8 mouse cellular contexts compared by ENCODE assay signal in genomic region chr2:164832748-164833301, GRCm38 (mm10). TPM values are rescaled to one million over a fixed set of nuclear protein-coding genes. Genes with fewer than 3 reads are reported as not detected.
A peak's percentile ranks its signal among the peaks of the same experiment; 100 is the strongest.
DNase-seq lines count a peak whose midpoint lies in the region; ATAC-seq and TF ChIP-seq lines count a peak whose summit lies in the region.

Gene Ctsa (plus strand): TSS chr2:164832873.

- no peak for TF ChIP-seq CTCF in Patski (IDR thresholded peaks at IDR 0.05)

- no peak for DNase-seq in Patski (ENCODE audit: low read depth, low spot score)
- peak; percentile 77 to 80 for DNase-seq in cerebellum, postnatal 14 days
- peak; percentile 70 to 73 for DNase-seq in frontal cortex, postnatal 25 days (ENCODE audit: low spot score in 2 of 2)
- DNase-seq in layer of hippocampus, postnatal 14 days (ENCODE audit: low spot score in 2 of 2), result peak; percentile 79 to 82
- DNase-seq in lung, postnatal 14 days, result peak; percentile 80
- DNase-seq in ovary, postnatal 36 days (ENCODE audit: low spot score), result peak; percentile 81
- peak; percentile 86 for DNase-seq in thymus, postnatal 14 days

- whole genome bisulfite sequencing in hindbrain, embryonic 13.5 days, result 2% methylated on average over 35 of the region's 35 CpGs

- CTCF ChIA-PET in Patski (lab: Charles Lee), result interaction anchor here (1.3 to 2.5 kb wide), 5 partner anchors 11 to 35 kb away, joined by 3 to 7 read pairs (median 4); partner anchors contain the start of genes Acot8, Pltp and Zswim1

- peak within 1 kb of the TSS; percentile 73 for H3K27ac ChIP-seq in hindbrain, embryonic 13.5 days

- peaks cover 27% of the 10 kb centered on the region for H3K4me1 ChIP-seq in hindbrain, embryonic 13.5 days (replicated peaks)

- H3K27me3 ChIP-seq in Patski, result no peaks in the 10 kb centered on the region
- no peaks in the 10 kb centered on the region for H3K27me3 ChIP-seq in hindbrain, embryonic 13.5 days

- peak within 1 kb of the TSS; percentile 98 for H3K4me2 ChIP-seq in hindbrain, embryonic 13.5 days

- peak within 1 kb of the TSS; percentile 69 for H3K4me3 ChIP-seq in hindbrain, embryonic 13.5 days

- in situ Hi-C loops in Patski (cut with MboI; ENCODE audit: low pct_unique_long_range_greater_than_20kb), result no loop called here

- peak; percentile 24 for ATAC-seq in Patski
- peak; percentile 62 for ATAC-seq in hindbrain, embryonic 13.5 days (ENCODE audit: low FRiP score)

- peaks cover 28% of the 10 kb centered on the region for H3K36me3 ChIP-seq in hindbrain, embryonic 13.5 days

- no peaks in the 10 kb centered on the region for H3K9me3 ChIP-seq in hindbrain, embryonic 13.5 days

- H3K9ac ChIP-seq in hindbrain, embryonic 13.5 days, result peak within 1 kb of the TSS; percentile 83

- POLR2A ChIA-PET in Patski (lab: Charles Lee), result interaction anchor here (0.7 to 1.9 kb wide), 5 partner anchors 9 to 78 kb away, joined by 3 to 5 read pairs (median 3); partner anchors contain the start of genes Acot8 and Zswim1

RNA-seq across cellular contexts. Expression of gene Ctsa, which starts in this region (rescaled TPM):
- polyA plus RNA-seq in Patski (2021), result 479 TPM
- polyA plus RNA-seq in hindbrain, embryonic 13.5 days (2015; fragmentation: Nextera tagmentation; extraction: Ambion mirVana), result 101 and 109 TPM in 2 replicates
- total RNA-seq in layer of hippocampus, postnatal 14 days (2021), result 10 to 100 TPM; 87.7 to 89.6 TPM
